Mouse (Mus musculus): ENCODE results near the gene Mall. TPM values are rescaled to one million over a fixed set of nuclear protein-coding genes. Genes with fewer than 3 reads are reported as not detected.

The Mall gene
- total RNA-seq (2014; rRNA removed; ENCODE audit: low replicate concordance) = 13.0 and 17.6 TPM in 2 replicates
- 7.0 and 7.4 TPM in 2 replicates for polyA plus RNA-seq (2015; fragmentation: Nextera tagmentation; extraction: Ambion mirVana)

GRCm38 (mm10) chr2:127729671-127730070, at the start of gene Mall:
Mall (minus strand) TSS chr2:127729932.
- Histone ChIP-seq H3K4me3 (ENCODE audit: low read depth, low read length) (peak within 1 kb of the TSS; percentile 40), H3K36me3 (replicated peaks; ENCODE audit: control insufficient read depth, insufficient read depth, low read length) (no peaks in the 10 kb centered on the region), H3K27ac (ENCODE audit: low read depth) (peak within 1 kb of the TSS; percentile 72), H3K4me1 (ENCODE audit: control insufficient read depth, insufficient read depth) (peaks cover 4% of the 10 kb centered on the region; the same call in 1 of the 2 replicates), H3K27me3 (ENCODE audit: control insufficient read depth, insufficient read depth, low read length) (no peaks in the 10 kb centered on the region), H3K9ac (replicated peaks; ENCODE audit: low read depth, low read length) (no peak within 1 kb of the TSS), H3K9me3 (replicated peaks; ENCODE audit: control insufficient read depth, low read length) (no peaks in the 10 kb centered on the region), H3K4me2 (ENCODE audit: low read depth, low read length) (peak within 1 kb of the TSS; percentile 55)
- DNase-seq (ENCODE audit: low spot score) (peak; percentile 33), ATAC-seq (ENCODE audit: insufficient read depth, low read depth) (no peak)
- WGBS = 2% methylated on average over 24 of the region's 26 CpGs
- no peak for TF ChIP-seq EP300 (IDR thresholded peaks at IDR 0.05; ENCODE audit: low read depth)
- TF ChIP-seq CTCF (IDR thresholded peaks at IDR 0.05; ENCODE audit: low read depth) = no peak

GRCm38 (mm10) chr2:127778451-127778850, 48.7 kb upstream of the Mall start:
- no peak overlapping the region for H3K4me3 ChIP-seq (ENCODE audit: low read depth, low read length)
- H3K4me2 ChIP-seq (ENCODE audit: low read depth, low read length) = no peak overlapping the region
- DNase-seq (ENCODE audit: low spot score) (no peak), ATAC-seq (ENCODE audit: insufficient read depth, low read depth) (no peak)
- no peaks in the 10 kb centered on the region for H3K4me1 ChIP-seq (ENCODE audit: control insufficient read depth, insufficient read depth)
- no peak overlapping the region for H3K9ac ChIP-seq (replicated peaks; ENCODE audit: low read depth, low read length)
- H3K27me3 ChIP-seq (ENCODE audit: control insufficient read depth, insufficient read depth, low read length) = no peaks in the 10 kb centered on the region
- no peak overlapping the region for H3K27ac ChIP-seq (ENCODE audit: low read depth)
- WGBS = 83% methylated on average over 5 of the region's 5 CpGs
- TF ChIP-seq EP300 (IDR thresholded peaks at IDR 0.05; ENCODE audit: low read depth) (no peak), CTCF (IDR thresholded peaks at IDR 0.05; ENCODE audit: low read depth) (no peak)
- no peaks in the 10 kb centered on the region for H3K9me3 ChIP-seq (replicated peaks; ENCODE audit: control insufficient read depth, low read length)
- H3K36me3 ChIP-seq (replicated peaks; ENCODE audit: control insufficient read depth, insufficient read depth, low read length) = peaks cover 8% of the 10 kb centered on the region

- H3K9me3 ChIP-seq (replicated peaks; ENCODE audit: control insufficient read depth, low read length) = no peaks in the 10 kb centered on the region
- H3K4me3 ChIP-seq (ENCODE audit: low read depth, low read length) = no peak overlapping the region
- no peaks in the 10 kb centered on the region for H3K4me1 ChIP-seq (ENCODE audit: control insufficient read depth, insufficient read depth)
- DNase-seq (ENCODE audit: low spot score) (no peak), ATAC-seq (ENCODE audit: insufficient read depth, low read depth) (no peak)
- H3K27me3 ChIP-seq (ENCODE audit: control insufficient read depth, insufficient read depth, low read length) = no peaks in the 10 kb centered on the region
- TF ChIP-seq EP300 (IDR thresholded peaks at IDR 0.05; ENCODE audit: low read depth) = no peak
- no peak for TF ChIP-seq CTCF (IDR thresholded peaks at IDR 0.05; ENCODE audit: low read depth)
- no peak overlapping the region for H3K27ac ChIP-seq (ENCODE audit: low read depth)
- no peak overlapping the region for H3K9ac ChIP-seq (replicated peaks; ENCODE audit: low read depth, low read length)
- peaks cover 26% of the 10 kb centered on the region for H3K36me3 ChIP-seq (replicated peaks; ENCODE audit: control insufficient read depth, insufficient read depth, low read length)
- no peak overlapping the region for H3K4me2 ChIP-seq (ENCODE audit: low read depth, low read length)
- whole genome bisulfite sequencing = 64% methylated on average over 3 of the region's 3 CpGs
Observed at GRCm38 (mm10) chr2:127775013-127775412, 45.3 kb upstream of the Mall start.

GRCm38 (mm10) chr2:127774578-127774941, 44.8 kb upstream of the Mall start:
- H3K9me3 ChIP-seq (replicated peaks; ENCODE audit: control insufficient read depth, low read length) = no peaks in the 10 kb centered on the region
- no peaks in the 10 kb centered on the region for H3K27me3 ChIP-seq (ENCODE audit: control insufficient read depth, insufficient read depth, low read length)
- no peak for TF ChIP-seq EP300 (IDR thresholded peaks at IDR 0.05; ENCODE audit: low read depth)
- no peak for TF ChIP-seq CTCF (IDR thresholded peaks at IDR 0.05; ENCODE audit: low read depth)
- no peak overlapping the region for H3K4me3 ChIP-seq (ENCODE audit: low read depth, low read length)
- no peak overlapping the region for H3K27ac ChIP-seq (ENCODE audit: low read depth)
- 33% methylated on average over 1 of the region's 1 CpGs for WGBS
- ATAC-seq (ENCODE audit: insufficient read depth, low read depth) (no peak), DNase-seq (ENCODE audit: low spot score) (no peak)
- peaks cover 30% of the 10 kb centered on the region for H3K36me3 ChIP-seq (replicated peaks; ENCODE audit: control insufficient read depth, insufficient read depth, low read length)
- no peaks in the 10 kb centered on the region for H3K4me1 ChIP-seq (ENCODE audit: control insufficient read depth, insufficient read depth)
- H3K9ac ChIP-seq (replicated peaks; ENCODE audit: low read depth, low read length) = no peak overlapping the region
- H3K4me2 ChIP-seq (ENCODE audit: low read depth, low read length) = no peak overlapping the region

- Histone ChIP-seq H3K27me3 (ENCODE audit: control insufficient read depth, insufficient read depth, low read length) (no peaks in the 10 kb centered on the region), H3K4me3 (ENCODE audit: low read depth, low read length) (no peak overlapping the region), H3K4me2 (ENCODE audit: low read depth, low read length) (no peak overlapping the region), H3K9me3 (replicated peaks; ENCODE audit: control insufficient read depth, low read length) (no peaks in the 10 kb centered on the region), H3K27ac (ENCODE audit: low read depth) (no peak overlapping the region), H3K9ac (replicated peaks; ENCODE audit: low read depth, low read length) (no peak overlapping the region), H3K36me3 (replicated peaks; ENCODE audit: control insufficient read depth, insufficient read depth, low read length) (peaks cover 34% of the 10 kb centered on the region), H3K4me1 (ENCODE audit: control insufficient read depth, insufficient read depth) (no peaks in the 10 kb centered on the region)
- DNase-seq (ENCODE audit: low spot score) = no peak
- 49% methylated on average over 15 of the region's 15 CpGs for WGBS
- ATAC-seq (ENCODE audit: insufficient read depth, low read depth) = no peak
- TF ChIP-seq CTCF (IDR thresholded peaks at IDR 0.05; ENCODE audit: low read depth) = no peak
- TF ChIP-seq EP300 (IDR thresholded peaks at IDR 0.05; ENCODE audit: low read depth) = no peak
Observed at GRCm38 (mm10) chr2:127773938-127774577, 44.3 kb upstream of the Mall start.

- 67% methylated on average over 5 of the region's 5 CpGs for WGBS
- no peak overlapping the region for H3K9ac ChIP-seq (replicated peaks; ENCODE audit: low read depth, low read length)
- no peak overlapping the region for H3K4me3 ChIP-seq (ENCODE audit: low read depth, low read length)
- no peaks in the 10 kb centered on the region for H3K27me3 ChIP-seq (ENCODE audit: control insufficient read depth, insufficient read depth, low read length)
- ATAC-seq (ENCODE audit: insufficient read depth, low read depth) = no peak
- no peak for DNase-seq (ENCODE audit: low spot score)
- TF ChIP-seq EP300 (IDR thresholded peaks at IDR 0.05; ENCODE audit: low read depth) (no peak), CTCF (IDR thresholded peaks at IDR 0.05; ENCODE audit: low read depth) (no peak)
- H3K36me3 ChIP-seq (replicated peaks; ENCODE audit: control insufficient read depth, insufficient read depth, low read length) = peaks cover 13% of the 10 kb centered on the region; the same call in 1 of the 2 replicates
- H3K27ac ChIP-seq (ENCODE audit: low read depth) = no peak overlapping the region
- H3K9me3 ChIP-seq (replicated peaks; ENCODE audit: control insufficient read depth, low read length) = no peaks in the 10 kb centered on the region
- H3K4me2 ChIP-seq (ENCODE audit: low read depth, low read length) = no peak overlapping the region
- peaks cover 8% of the 10 kb centered on the region; the same call in 1 of the 2 replicates for H3K4me1 ChIP-seq (ENCODE audit: control insufficient read depth, insufficient read depth)
Observed at GRCm38 (mm10) chr2:127761587-127761986, 31.9 kb upstream of the Mall start.
